Mouse (Mus musculus) heart, embryonic 11.5 days (tissue): ENCODE measurements at regions not wholly inside any gene's neighbourhood (a gene's known extent, or its start where the extent isn't known, plus 50 kb on each side); places are given as distances from the start of the nearest gene placed in this dataset.
A peak's percentile ranks its signal among the peaks of the same experiment; 100 is the strongest.

Experiments used
- ATAC-seq: fragments of 200-750 bp; cut with Nextera tagmentation; replicated peaks from 2 replicates; pipeline ENCODE4 v1.8.0; 2017; ENCODE audit warnings: moderate library complexity; ENCODE audit not compliant: insufficient number of reproducible peaks, low FRiP score, low TSS enrichment
- H3K27ac ChIP-seq: fragments of 300-500 bp; sonication (generic); 2 replicates; pipeline ENCODE4 v1.5.1; 2014; ENCODE audit warnings: mild to moderate bottlenecking, low read depth, low read length
- H3K27me3 ChIP-seq: fragments of 300-500 bp; sonication (generic); 2 replicates; pipeline ENCODE4 v1.6.1; 2014; ENCODE audit warnings: mild to moderate bottlenecking, low read length, mixed read lengths; ENCODE audit not compliant: control insufficient read depth, insufficient read depth
- H3K36me3 ChIP-seq: fragments of 300-500 bp; sonication (generic); 2 replicates; pipeline ENCODE4 v1.6.1; 2014; ENCODE audit warnings: mild to moderate bottlenecking, low read length, moderate library complexity, mixed read lengths; ENCODE audit not compliant: control insufficient read depth, insufficient read depth
- H3K4me1 ChIP-seq: fragments of 300-500 bp; sonication (generic); 2 replicates; pipeline ENCODE4 v1.6.1; 2014; ENCODE audit warnings: low read length; ENCODE audit not compliant: control insufficient read depth, insufficient read depth
- H3K4me2 ChIP-seq: fragments of 300-500 bp; sonication (generic); 2 replicates; pipeline ENCODE4 v1.6.1; 2014; ENCODE audit warnings: mild to moderate bottlenecking, moderate library complexity
- H3K4me3 ChIP-seq: fragments of 300-500 bp; sonication (generic); 2 replicates; pipeline ENCODE4 v1.5.1; 2014; ENCODE audit warnings: low read depth, low read length
- H3K9ac ChIP-seq: fragments of 300-500 bp; sonication (generic); 2 replicates; pipeline ENCODE4 v1.6.1; 2014; ENCODE audit warnings: mild to moderate bottlenecking, low read depth, low read length, moderate library complexity
- H3K9me3 ChIP-seq: fragments of 300-500 bp; sonication (generic); replicated peaks from 2 replicates; pipeline ENCODE4 v1.6.1; 2016; ENCODE audit warnings: low read length; ENCODE audit not compliant: control insufficient read depth
- WGBS: fragments of 180-500 bp; shearing (Covaris S2); extraction: QIAGEN DNeasy Blood & Tissue Kit; methylation state at CpG from one replicate; pipeline ENCODE4 v1.1.7; 2014; ENCODE audit not compliant: insufficient replicate concordance; 5-methylcytosine and 5-hydroxymethylcytosine counted together

DNA sequence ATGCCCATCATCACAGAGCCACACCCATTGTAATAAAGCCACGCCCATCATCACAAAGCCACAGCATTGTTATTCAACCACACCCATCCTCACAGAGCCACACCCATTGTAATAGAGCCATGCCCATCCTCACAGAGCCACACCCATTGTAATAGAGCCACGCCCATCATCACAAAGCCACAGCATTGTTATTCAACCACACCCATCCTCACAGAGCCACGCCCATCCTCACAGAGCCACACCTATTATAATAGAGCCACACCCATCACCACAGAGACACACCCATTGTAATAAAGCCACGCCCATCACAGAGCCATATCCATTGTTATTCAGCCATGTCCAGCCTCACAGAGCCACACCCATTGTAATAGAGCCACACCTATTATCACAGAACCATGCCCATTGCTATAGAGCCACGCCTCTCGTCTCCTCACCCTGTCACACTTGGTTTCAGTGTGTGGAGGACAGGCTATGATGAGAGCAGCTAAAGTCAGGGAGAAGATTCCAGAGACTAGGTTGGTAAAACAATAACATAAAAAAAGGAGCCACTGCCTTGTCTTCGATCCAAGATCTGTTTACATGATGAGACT is 85.6 kb downstream of the Gxylt1 start:
- Histone ChIP-seq H3K9ac (no peak overlapping the region), H3K36me3 (no peaks in the 10 kb centered on the region), H3K9me3 (peaks cover 2% of the 10 kb centered on the region; the same call in 1 of the 2 replicates), H3K4me2 (no peak overlapping the region), H3K4me1 (no peaks in the 10 kb centered on the region), H3K4me3 (no peak overlapping the region), H3K27ac (no peak overlapping the region), H3K27me3 (no peaks in the 10 kb centered on the region)
- no peak for ATAC-seq
- 83% methylated on average over 7 of the region's 7 CpGs for WGBS

DNA sequence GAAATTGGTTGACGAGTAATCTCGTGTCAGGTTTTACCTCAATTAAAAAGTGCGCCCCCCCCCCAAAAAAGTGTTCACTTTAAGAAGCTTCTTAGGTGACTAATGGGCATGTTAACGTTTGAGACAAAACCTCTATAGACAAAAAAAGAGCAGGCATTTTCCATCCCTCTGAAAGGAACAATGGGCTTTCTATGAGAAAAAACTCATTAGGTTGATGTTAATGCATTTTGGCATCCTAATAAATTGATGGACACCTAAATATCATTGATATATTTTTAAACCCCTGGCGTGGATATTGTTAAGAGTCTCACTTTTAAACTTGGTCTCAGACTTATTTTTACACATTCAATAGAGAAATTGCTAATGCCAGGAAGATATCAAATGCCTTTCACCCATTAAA is 98.8 kb downstream of the Gxylt1 start:
- no peak for ATAC-seq
- H3K4me2 ChIP-seq, result no peak overlapping the region
- no peaks in the 10 kb centered on the region for H3K27me3 ChIP-seq
- H3K36me3 ChIP-seq, result no peaks in the 10 kb centered on the region
- no peak overlapping the region for H3K9ac ChIP-seq
- H3K9me3 ChIP-seq, result no peaks in the 10 kb centered on the region
- no peaks in the 10 kb centered on the region for H3K4me1 ChIP-seq
- 78% methylated on average over 5 of the region's 5 CpGs for WGBS
- no peak overlapping the region for H3K27ac ChIP-seq
- no peak overlapping the region for H3K4me3 ChIP-seq

DNA sequence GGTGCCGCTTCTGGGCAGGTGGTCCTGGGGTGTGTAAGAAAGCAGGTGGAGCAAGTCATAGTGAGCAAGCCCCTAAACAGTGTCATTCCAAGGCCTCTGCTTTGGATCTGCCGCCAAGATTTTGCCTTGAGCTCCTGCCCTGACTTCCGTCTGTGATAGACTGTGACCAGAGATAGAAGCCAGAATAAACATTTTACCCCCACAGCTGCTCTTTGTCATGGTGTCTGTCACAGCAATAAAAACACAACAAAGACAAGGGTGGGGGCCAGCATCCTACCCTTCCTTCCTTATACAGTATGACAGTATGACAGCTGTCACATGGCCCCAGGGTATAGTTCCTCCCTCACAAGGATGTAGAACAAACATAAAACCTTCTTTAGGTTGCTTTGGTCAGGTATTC is 106.2 kb downstream of the Gxylt1 start:
- H3K4me2 ChIP-seq, result no peak overlapping the region
- no peaks in the 10 kb centered on the region for H3K4me1 ChIP-seq
- no peak overlapping the region for H3K27ac ChIP-seq
- no peaks in the 10 kb centered on the region for H3K27me3 ChIP-seq
- ATAC-seq, result no peak
- 57% methylated on average over 3 of the region's 3 CpGs for WGBS
- no peak overlapping the region for H3K4me3 ChIP-seq
- no peaks in the 10 kb centered on the region for H3K36me3 ChIP-seq
- no peaks in the 10 kb centered on the region; the same call in 1 of the 2 replicates for H3K9me3 ChIP-seq
- H3K9ac ChIP-seq, result no peak overlapping the region

DNA sequence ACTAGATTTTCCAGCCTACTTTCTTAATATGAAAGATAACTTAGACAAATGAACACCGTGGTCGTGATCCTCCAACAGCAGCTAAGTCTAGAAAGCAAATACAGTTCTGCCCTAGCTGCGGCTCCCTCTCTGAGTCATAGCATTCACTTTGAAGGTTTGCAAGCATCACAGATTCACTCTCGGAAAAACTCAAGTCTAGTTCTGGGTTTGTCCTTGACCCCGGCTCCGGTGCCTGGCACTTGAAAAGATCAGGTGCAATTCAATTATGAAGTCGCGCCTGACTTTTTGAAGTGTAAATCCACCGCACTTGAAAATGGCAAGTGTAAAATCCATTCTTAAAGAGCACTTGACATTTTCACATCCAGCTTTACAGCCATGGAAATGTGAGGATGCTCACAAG is 107.5 kb downstream of the Gxylt1 start:
- no peaks in the 10 kb centered on the region for H3K4me1 ChIP-seq
- no peak for ATAC-seq
- H3K27me3 ChIP-seq, result no peaks in the 10 kb centered on the region
- no peak overlapping the region for H3K27ac ChIP-seq
- no peaks in the 10 kb centered on the region for H3K36me3 ChIP-seq
- H3K9me3 ChIP-seq, result no peaks in the 10 kb centered on the region; the same call in 1 of the 2 replicates
- no peak overlapping the region for H3K4me2 ChIP-seq
- WGBS, result 82% methylated on average over 9 of the region's 9 CpGs
- H3K9ac ChIP-seq, result no peak overlapping the region
- H3K4me3 ChIP-seq, result no peak overlapping the region

DNA sequence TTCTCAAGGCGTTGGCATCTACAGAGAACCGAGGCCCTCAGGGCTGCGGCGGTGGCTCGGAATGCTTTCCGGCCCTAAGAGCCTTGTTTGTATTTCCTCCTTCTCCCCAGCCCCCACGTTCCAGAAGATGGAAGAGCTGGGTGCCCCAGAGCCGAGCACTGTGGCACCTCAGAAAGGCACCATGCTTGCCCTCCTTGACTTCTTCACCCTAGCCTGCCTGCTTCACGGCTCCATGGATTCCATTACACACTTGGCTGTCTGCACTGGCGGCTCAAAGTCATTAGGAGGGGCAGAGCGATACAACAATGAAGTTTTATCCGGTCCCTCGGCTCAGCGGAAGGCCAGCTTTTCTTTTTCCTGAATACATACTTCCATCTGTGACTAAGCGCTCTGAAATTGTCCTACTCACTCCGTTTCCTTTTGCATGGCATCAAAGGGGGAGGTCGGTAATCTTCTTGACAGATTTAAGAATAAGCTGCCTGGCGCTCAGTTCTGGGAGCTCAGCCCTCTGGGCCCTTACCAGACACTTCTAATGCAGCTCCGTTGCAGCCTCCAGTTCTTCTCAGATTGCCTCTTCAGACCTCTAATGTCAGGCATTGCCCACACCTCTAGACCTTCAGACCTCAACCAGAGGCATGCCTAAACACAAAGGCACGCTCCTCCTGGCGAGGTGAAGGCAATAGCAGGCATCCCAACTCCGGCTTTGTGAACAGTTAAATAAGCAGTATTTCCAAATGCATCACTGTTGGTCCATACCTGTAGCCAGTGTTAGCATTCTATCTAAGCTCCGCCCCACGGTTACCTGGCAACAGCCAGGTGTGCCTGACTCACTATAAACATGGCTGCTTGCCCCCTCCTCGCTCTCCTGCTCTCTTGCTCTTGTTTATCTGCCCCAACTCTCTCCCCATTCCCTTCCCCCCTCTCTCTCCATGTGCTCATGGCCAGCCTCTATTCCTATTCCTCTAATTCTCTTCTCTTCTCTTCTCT is 112.8 kb downstream of the Gxylt1 start:
- ATAC-seq, result no peak
- 74% methylated on average over 25 of the region's 25 CpGs for WGBS
- H3K4me1 ChIP-seq, result no peaks in the 10 kb centered on the region
- no peak overlapping the region for H3K4me3 ChIP-seq
- H3K4me2 ChIP-seq, result no peak overlapping the region
- H3K27me3 ChIP-seq, result no peaks in the 10 kb centered on the region
- H3K36me3 ChIP-seq, result no peaks in the 10 kb centered on the region
- no peaks in the 10 kb centered on the region; the same call in 1 of the 2 replicates for H3K9me3 ChIP-seq
- no peak overlapping the region for H3K9ac ChIP-seq
- peak overlapping the region; percentile 35; the same call in 1 of the 2 replicates for H3K27ac ChIP-seq

DNA sequence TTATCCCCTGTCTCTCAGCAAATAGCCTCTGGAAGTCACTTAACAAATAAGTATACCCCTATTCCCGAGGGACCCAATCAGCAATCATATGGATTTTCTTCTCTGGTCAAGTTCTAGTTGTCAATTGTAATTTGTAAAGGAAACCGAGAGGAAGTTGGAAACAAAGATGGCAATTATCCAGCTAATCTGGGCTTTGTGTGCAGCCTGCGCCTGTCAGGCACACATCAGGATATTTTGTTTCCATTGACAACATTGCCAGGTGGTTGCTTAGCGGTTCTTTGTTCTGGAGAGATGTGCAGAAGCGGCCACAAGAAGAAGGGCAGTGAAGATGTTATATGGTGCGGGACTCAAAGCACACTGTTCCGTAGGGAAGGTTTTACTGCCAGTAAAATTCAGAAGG is 113.7 kb downstream of the Gxylt1 start:
- no peak overlapping the region for H3K27ac ChIP-seq
- no peak overlapping the region for H3K4me2 ChIP-seq
- no peak overlapping the region for H3K4me3 ChIP-seq
- ATAC-seq, result no peak
- whole genome bisulfite sequencing, result 67% methylated on average over 7 of the region's 7 CpGs
- H3K4me1 ChIP-seq, result no peaks in the 10 kb centered on the region
- no peaks in the 10 kb centered on the region for H3K27me3 ChIP-seq
- no peaks in the 10 kb centered on the region for H3K36me3 ChIP-seq
- H3K9me3 ChIP-seq, result no peaks in the 10 kb centered on the region
- no peak overlapping the region for H3K9ac ChIP-seq

DNA sequence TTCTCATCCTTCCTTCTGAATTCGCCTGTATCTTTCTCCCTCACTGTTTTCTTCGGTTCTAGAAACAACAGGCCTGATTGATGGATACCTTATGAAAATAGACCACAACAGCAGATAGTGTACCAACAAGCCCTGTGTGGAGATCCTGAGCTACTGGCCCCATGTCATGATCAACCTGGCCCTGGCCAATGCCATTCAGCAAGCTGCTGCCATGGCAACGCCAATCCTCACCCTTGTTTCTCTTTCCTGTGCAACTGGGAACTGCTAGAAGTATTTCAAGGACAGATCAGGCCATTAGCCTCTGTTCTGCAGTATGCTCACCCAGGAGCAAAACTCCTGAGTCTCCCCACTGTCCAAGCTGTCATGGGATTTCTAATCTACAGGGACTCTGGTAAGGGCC is 119.2 kb downstream of the Gxylt1 start:
- whole genome bisulfite sequencing, result 81% methylated on average over 3 of the region's 3 CpGs
- Histone ChIP-seq H3K4me1 (no peaks in the 10 kb centered on the region), H3K9me3 (no peaks in the 10 kb centered on the region), H3K27ac (no peak overlapping the region), H3K4me3 (no peak overlapping the region), H3K4me2 (no peak overlapping the region), H3K36me3 (no peaks in the 10 kb centered on the region), H3K9ac (no peak overlapping the region), H3K27me3 (no peaks in the 10 kb centered on the region)
- ATAC-seq, result no peak

DNA sequence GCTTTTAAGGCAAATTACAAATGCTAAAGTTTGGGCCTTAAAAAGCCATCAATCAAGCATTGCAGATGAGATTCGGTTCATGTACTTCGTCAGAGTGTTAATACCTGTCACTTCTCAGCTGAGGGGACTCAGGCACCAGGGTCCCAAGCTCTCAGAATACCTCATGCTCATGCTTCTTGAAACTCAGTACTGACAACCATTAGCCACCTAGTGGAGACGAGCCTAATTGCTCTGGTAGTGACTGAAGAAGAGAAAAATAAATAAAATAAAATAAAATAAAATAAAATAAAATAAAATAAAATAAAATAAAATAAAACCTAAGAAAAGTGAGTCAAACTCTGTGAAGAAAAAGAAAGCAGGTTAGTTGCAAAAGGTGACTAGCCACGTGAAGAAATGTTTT is 121.0 kb downstream of the Gxylt1 start:
- Histone ChIP-seq H3K27ac (no peak overlapping the region), H3K27me3 (no peaks in the 10 kb centered on the region), H3K9me3 (no peaks in the 10 kb centered on the region), H3K4me3 (no peak overlapping the region), H3K4me1 (no peaks in the 10 kb centered on the region), H3K4me2 (no peak overlapping the region), H3K9ac (no peak overlapping the region), H3K36me3 (no peaks in the 10 kb centered on the region)
- no peak for ATAC-seq
- WGBS, result 45% methylated on average over 4 of the region's 4 CpGs
